25 mouse cellular contexts compared by ENCODE assay signal in genomic region chr3:18640286-18640685, GRCm38 (mm10).
DNase-seq lines count a peak whose midpoint lies in the region; ATAC-seq and TF ChIP-seq lines count a peak whose summit lies in the region.
"Had no signal": no experiment of that assay in that cellular context is flagged by ENCODE, and none has a peak within 500 bp of the region (broad histone marks: within the 10 kb centered on the region; RNA-seq: fewer than 3 reads in every experiment).

No protein-coding gene starts in this region.

- 0 out of 2 replicates have a peak overlapping the region, but pooled peaks have one; percentile 16 for H3K27ac ChIP-seq in forebrain, embryonic 16.5 days (ENCODE audit: low read length)
- no peak overlapping the region for H3K27ac ChIP-seq in forebrain, embryonic 12.5 days
- H3K27ac ChIP-seq in layer of hippocampus, adult 2 months: peak overlapping the region; percentile 86
- no peak overlapping the region for H3K27ac ChIP-seq in hindbrain, embryonic 14.5 days
- H3K27ac ChIP-seq: hindbrain, embryonic 10.5 days; intestine, embryonic 15.5 days; liver, embryonic 12.5 days; neural tube, embryonic 12.5 days had no signal

- DNase-seq in layer of hippocampus, adult 2 months (ENCODE audit: low spot score in 2 of 2): peak; percentile 58 to 82
- no peak for DNase-seq in layer of hippocampus, postnatal 10 days (ENCODE audit: low spot score in 2 of 2)
- DNase-seq in brain, embryonic 14.5 days (ENCODE audit: low read depth): peak; percentile 40
- DNase-seq in layer of hippocampus, adult 9-11 months: peak; percentile 76
- DNase-seq in hindbrain, embryonic 14.5 days (ENCODE audit: low spot score): no peak
- DNase-seq: adrenal gland, postnatal 25 days; cerebellum, adult 8-10 months; cerebellum, postnatal 25 days; gastrocnemius, postnatal 14 days; heart, postnatal 14 days; kidney, adult 2 months; kidney, postnatal 36 days; liver, postnatal 0 days; lung, postnatal 36 days; thymus, postnatal 4 days had no signal

- no peak overlapping the region for H3K9ac ChIP-seq in forebrain, embryonic 16.5 days (replicated peaks; ENCODE audit: low read depth, low read length)
- no peak overlapping the region for H3K9ac ChIP-seq in forebrain, embryonic 12.5 days
- no peak overlapping the region for H3K9ac ChIP-seq in hindbrain, embryonic 14.5 days
- H3K9ac ChIP-seq: intestine, embryonic 15.5 days; liver, embryonic 12.5 days; liver, postnatal 0 days; neural tube, embryonic 12.5 days had no signal

- peak; percentile 85 for ATAC-seq in forebrain, embryonic 16.5 days
- ATAC-seq in forebrain, embryonic 12.5 days (ENCODE audit: low FRiP score): no peak
- ATAC-seq in hindbrain, embryonic 14.5 days (ENCODE audit: low FRiP score): no peak
- ATAC-seq: hindbrain, embryonic 16.5 days; intestine, embryonic 15.5 days; liver, embryonic 12.5 days; liver, postnatal 0 days; midbrain, embryonic 16.5 days had no signal

- TF ChIP-seq CTCF in layer of hippocampus, adult 2 months (conservative IDR thresholded peaks at IDR 0.05): no peak
- TF ChIP-seq CTCF in brain, embryonic 14.5 days (IDR thresholded peaks at IDR 0.05; ENCODE audit: borderline replicate concordance, extremely low read depth, insufficient read depth, insufficient read length): no peak

- no peak overlapping the region for H3K4me3 ChIP-seq in forebrain, embryonic 16.5 days (replicated peaks; ENCODE audit: low read length)
- no peak overlapping the region for H3K4me3 ChIP-seq in forebrain, embryonic 12.5 days (replicated peaks)
- H3K4me3 ChIP-seq in layer of hippocampus, adult 2 months: no peak overlapping the region
- no peak overlapping the region for H3K4me3 ChIP-seq in hindbrain, embryonic 14.5 days (replicated peaks; ENCODE audit: low read length)
- H3K4me3 ChIP-seq: hindbrain, embryonic 10.5 days; intestine, embryonic 15.5 days; liver, embryonic 12.5 days; myocyte; neural tube, embryonic 12.5 days had no signal

- no peak overlapping the region for H3K4me2 ChIP-seq in forebrain, embryonic 16.5 days (ENCODE audit: low read length)
- no peak overlapping the region for H3K4me2 ChIP-seq in forebrain, embryonic 12.5 days
- H3K4me2 ChIP-seq in hindbrain, embryonic 14.5 days (replicated peaks): no peak overlapping the region
- H3K4me2 ChIP-seq: intestine, embryonic 15.5 days; liver, embryonic 12.5 days; midbrain, embryonic 11.5 days; neural tube, embryonic 12.5 days had no signal

- no peaks in the 10 kb centered on the region for H3K9me3 ChIP-seq in forebrain, embryonic 16.5 days (ENCODE audit: control insufficient read depth, low read length)
- H3K9me3 ChIP-seq in forebrain, embryonic 12.5 days: no peaks in the 10 kb centered on the region
- no peaks in the 10 kb centered on the region for H3K9me3 ChIP-seq in hindbrain, embryonic 14.5 days (ENCODE audit: control insufficient read depth, low read length)
- H3K9me3 ChIP-seq: hindbrain, embryonic 10.5 days; intestine, embryonic 15.5 days; liver, embryonic 12.5 days; neural tube, embryonic 12.5 days had no signal

- 57% methylated on average over 5 of the region's 5 CpGs for WGBS in forebrain, embryonic 16.5 days
- WGBS in forebrain, embryonic 12.5 days: 87% methylated on average over 5 of the region's 5 CpGs
- 83% methylated on average over 5 of the region's 5 CpGs for WGBS in hindbrain, embryonic 14.5 days

- no peak for TF ChIP-seq POLR2A in brain, embryonic 14.5 days (IDR thresholded peaks at IDR 0.05; ENCODE audit: borderline replicate concordance, extremely low read depth, insufficient read depth, insufficient read length, poor library complexity, severe bottlenecking)

- no peaks in the 10 kb centered on the region for H3K27me3 ChIP-seq in forebrain, embryonic 16.5 days (replicated peaks; ENCODE audit: control insufficient read depth, insufficient read depth, low read length)
- no peaks in the 10 kb centered on the region for H3K27me3 ChIP-seq in forebrain, embryonic 12.5 days
- no peaks in the 10 kb centered on the region for H3K27me3 ChIP-seq in hindbrain, embryonic 14.5 days (ENCODE audit: control insufficient read depth, insufficient read depth, low read length)
- H3K27me3 ChIP-seq: intestine, embryonic 15.5 days; liver, embryonic 12.5 days; neural tube, embryonic 12.5 days had no signal

- H3K36me3 ChIP-seq in forebrain, embryonic 16.5 days (ENCODE audit: control insufficient read depth, insufficient read depth): no peaks in the 10 kb centered on the region
- H3K36me3 ChIP-seq in forebrain, embryonic 12.5 days (replicated peaks): no peaks in the 10 kb centered on the region
- H3K36me3 ChIP-seq in hindbrain, embryonic 14.5 days (replicated peaks; ENCODE audit: control insufficient read depth, insufficient read depth): no peaks in the 10 kb centered on the region
- H3K36me3 ChIP-seq: hindbrain, embryonic 10.5 days; intestine, embryonic 15.5 days; liver, embryonic 12.5 days; neural tube, embryonic 12.5 days had no signal

- H3K4me1 ChIP-seq in forebrain, embryonic 16.5 days (replicated peaks; ENCODE audit: control insufficient read depth, insufficient read depth, low read length): no peaks in the 10 kb centered on the region
- H3K4me1 ChIP-seq in forebrain, embryonic 12.5 days: no peaks in the 10 kb centered on the region
- H3K4me1 ChIP-seq in hindbrain, embryonic 14.5 days (replicated peaks; ENCODE audit: control insufficient read depth, insufficient read depth, low read length): no peaks in the 10 kb centered on the region
- H3K4me1 ChIP-seq: hindbrain, embryonic 10.5 days; intestine, embryonic 15.5 days; liver, embryonic 12.5 days; neural tube, embryonic 12.5 days had no signal

Comparison
In these comparisons a context has a peak if more than half of its experiments do, and no peak if none do; other contexts are left out.
1. H3K27ac ChIP-seq: peak in forebrain, embryonic 16.5 days (single experiment) and layer of hippocampus, adult 2 months (single experiment); none in forebrain, embryonic 12.5 days (single experiment) and hindbrain, embryonic 14.5 days (single experiment).
2. DNase-seq: peak in layer of hippocampus, adult 2 months (2 of 2), brain, embryonic 14.5 days (single experiment) and layer of hippocampus, adult 9-11 months (single experiment); none in layer of hippocampus, postnatal 10 days (0 of 2) and hindbrain, embryonic 14.5 days (single experiment).